Mouse (Mus musculus) liver, embryonic 14.5 days (tissue): ENCODE data around the gene Krr1.

Source experiments
- CTCF ChIP-seq: IDR thresholded peaks from 2 replicates; pipeline ENCODE4 v1.5.1; 2016; ENCODE audit warnings: antibody characterized with exemption, low read depth, control low read depth
- EP300 ChIP-seq: IDR thresholded peaks from 2 replicates; pipeline ENCODE4 v1.6.1; 2016; ENCODE audit warnings: antibody characterized with exemption, low read depth

GRCm38 (mm10) chr10:111972542-111973361 lies at the start of gene Krr1:
- TF ChIP-seq CTCF, result no peak
- no peak for TF ChIP-seq EP300
